Comparison of ENCODE assay signal across 10 mouse cellular contexts in the genomic region with DNA sequence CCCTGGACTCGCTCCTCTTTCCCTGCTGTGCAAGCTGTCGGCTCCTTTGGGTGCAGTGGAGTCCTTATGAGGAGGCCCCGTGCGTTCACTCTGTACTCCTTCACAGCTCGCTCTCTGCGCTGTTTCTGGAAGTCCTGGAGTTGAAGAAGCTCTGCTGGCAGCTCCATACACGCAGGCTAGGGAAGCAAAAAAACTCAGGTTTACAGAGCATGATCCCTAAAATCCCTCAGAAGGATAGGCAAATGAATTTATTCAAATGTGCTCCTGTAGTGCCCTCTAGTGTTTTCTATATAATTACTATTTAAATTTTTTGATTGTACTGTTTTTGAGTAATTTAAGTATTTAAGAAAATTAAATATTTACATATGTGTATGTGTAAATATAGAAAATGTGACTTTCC. TPM values are rescaled to one million over a fixed set of nuclear protein-coding genes. Genes with fewer than 3 reads are reported as not detected.
DNase-seq lines count a peak whose midpoint lies in the region; ATAC-seq lines count a peak whose summit lies in the region.
"Had no signal": no experiment of that assay in that cellular context is flagged by ENCODE, and none has a peak within 500 bp of the region (broad histone marks: within the 10 kb centered on the region; RNA-seq: fewer than 3 reads in every experiment).

No protein-coding gene starts in this region.

- H3K4me1 ChIP-seq in kidney, embryonic 15.5 days: no peaks in the 10 kb centered on the region
- H3K4me1 ChIP-seq: liver, embryonic 15.5 days had no signal

- WGBS in kidney, embryonic 15.5 days: 76% methylated on average over 7 of the region's 7 CpGs

- no peaks in the 10 kb centered on the region for H3K9me3 ChIP-seq in kidney, embryonic 15.5 days (replicated peaks)
- H3K9me3 ChIP-seq: liver, embryonic 15.5 days had no signal

- H3K27ac ChIP-seq in kidney, embryonic 15.5 days: no peak overlapping the region
- H3K27ac ChIP-seq: liver, embryonic 15.5 days had no signal

- DNase-seq in cerebellum, adult 9-10 months: peak; percentile 15
- no peak for DNase-seq in cerebellum, adult 9-11 months
- peak; percentile 9 for DNase-seq in kidney, postnatal 14 days
- peak; percentile 11 for DNase-seq in Muller cell, postnatal 12 days (ENCODE audit: inconsistent ontology term)
- peak; percentile 16 to 44 for DNase-seq in left cerebral cortex, postnatal 25 days (ENCODE audit: low spot score in 2 of 2)
- DNase-seq in yolk sac, embryonic 10.5 days (ENCODE audit: low spot score): no peak

- no peaks in the 10 kb centered on the region for H3K36me3 ChIP-seq in kidney, embryonic 15.5 days
- H3K36me3 ChIP-seq: liver, embryonic 15.5 days had no signal

- H3K4me2 ChIP-seq in kidney, embryonic 15.5 days: no peak overlapping the region
- H3K4me2 ChIP-seq: liver, embryonic 15.5 days had no signal

- ATAC-seq in kidney, embryonic 15.5 days (replicated peaks; ENCODE audit: low FRiP score): no peak
- no peak for ATAC-seq in megakaryocyte, adult 5-6 weeks (ENCODE audit: poor library complexity, severe bottlenecking)
- ATAC-seq: activated CD4-positive, CD25-positive, alpha-beta regulatory T cell, adult 4 months had no signal

- no peak overlapping the region for H3K9ac ChIP-seq in kidney, embryonic 15.5 days
- H3K9ac ChIP-seq: liver, embryonic 15.5 days had no signal

- H3K4me3 ChIP-seq in kidney, embryonic 15.5 days (replicated peaks): no peak overlapping the region
- H3K4me3 ChIP-seq: liver, embryonic 15.5 days had no signal

- no peaks in the 10 kb centered on the region for H3K27me3 ChIP-seq in kidney, embryonic 15.5 days
- H3K27me3 ChIP-seq: liver, embryonic 15.5 days had no signal

- intact Hi-C loops in left cerebral cortex, postnatal 25 days (cut with DNase I): loop anchor here (5.0 kb wide), 1 partner anchor 218 kb away; no protein-coding TSS in a partner anchor

RNA-seq across cellular contexts. Expression of gene Exd1, which starts 26.9 kb away (rescaled TPM):
- polyA plus RNA-seq in kidney, embryonic 15.5 days (2015; fragmentation: Nextera tagmentation; extraction: Ambion mirVana): 0.35 and 0.71 TPM in 2 replicates
- under 1 TPM; 0.57 to 0.98 TPM for total RNA-seq in left cerebral cortex, postnatal 25 days (2021)
- total RNA-seq in megakaryocyte, adult 5-6 weeks (2015): 0.48 TPM in 1 of 2 replicates, not detected in the other
- total RNA-seq in megakaryocyte, adult 5-6 weeks (2017): 0.04 TPM in 1 of 2 replicates, not detected in the other

RNA-seq across cellular contexts. Expression of gene Chp1, which starts 26.9 kb away (rescaled TPM):
- 59.7 and 60.3 TPM in 2 replicates for polyA plus RNA-seq in kidney, embryonic 15.5 days (2015; fragmentation: Nextera tagmentation; extraction: Ambion mirVana)
- total RNA-seq in left cerebral cortex, postnatal 25 days (2021): 100 to 1,000 TPM; 157 to 170 TPM
- total RNA-seq in megakaryocyte, adult 5-6 weeks (2015): 90.6 and 99.8 TPM in 2 replicates
- 94.3 and 133 TPM in 2 replicates for total RNA-seq in megakaryocyte, adult 5-6 weeks (2017)

RNA-seq across cellular contexts. Expression of gene Ino80, which starts 43.1 kb away (rescaled TPM):
- 4.4 and 4.6 TPM in 2 replicates for polyA plus RNA-seq in kidney, embryonic 15.5 days (2015; fragmentation: Nextera tagmentation; extraction: Ambion mirVana)
- total RNA-seq in left cerebral cortex, postnatal 25 days (2021): 10 to 100 TPM; 19.5 to 20.7 TPM
- 19.9 and 22.0 TPM in 2 replicates for total RNA-seq in megakaryocyte, adult 5-6 weeks (2015)
- 18.6 and 22.7 TPM in 2 replicates for total RNA-seq in megakaryocyte, adult 5-6 weeks (2017)

Comparison
In these comparisons a context has a peak if more than half of its experiments do, and no peak if none do; other contexts are left out.
1. DNase-seq: peak in cerebellum, adult 9-10 months (single experiment), kidney, postnatal 14 days (single experiment), Muller cell, postnatal 12 days (single experiment) and left cerebral cortex, postnatal 25 days (2 of 2); none in cerebellum, adult 9-11 months (single experiment) and yolk sac, embryonic 10.5 days (single experiment).